15 mouse cellular contexts compared by ENCODE assay signal in genomic region chr12:72303624-72304346, GRCm38 (mm10).
A peak's percentile ranks its signal among the peaks of the same experiment; 100 is the strongest.
DNase-seq lines count a peak whose midpoint lies in the region; ATAC-seq and TF ChIP-seq lines count a peak whose summit lies in the region.
"Had no signal": no experiment of that assay in that cellular context is flagged by ENCODE, and none has a peak within 500 bp of the region (broad histone marks: within the 10 kb centered on the region; RNA-seq: fewer than 3 reads in every experiment).

No protein-coding gene starts in this region.

- no peak overlapping the region for H3K4me3 ChIP-seq in layer of hippocampus, adult 2 months
- peak overlapping the region; percentile 3; the same call in 1 of the 2 replicates for H3K4me3 ChIP-seq in limb, embryonic 10.5 days
- H3K4me3 ChIP-seq: liver, embryonic 13.5 days had no signal

- no peak for TF ChIP-seq CTCF in layer of hippocampus, adult 2 months (conservative IDR thresholded peaks at IDR 0.05)

- no peaks in the 10 kb centered on the region for H3K27me3 ChIP-seq in limb, embryonic 10.5 days (ENCODE audit: low read depth, poor library complexity, severe bottlenecking)
- H3K27me3 ChIP-seq: CH12.LX; liver, embryonic 13.5 days had no signal

- no peak for DNase-seq in layer of hippocampus, adult 2 months (ENCODE audit: low spot score in 2 of 2)
- DNase-seq in layer of hippocampus, adult 9-11 months, result no peak
- DNase-seq in ZHBTc4 (ENCODE audit: low read depth, low spot score), result peak; percentile 41
- no peak for DNase-seq in limb, embryonic 10.5 days (ENCODE audit: low spot score)
- no peak for DNase-seq in ovary, adult 18-20 months (ENCODE audit: low spot score)
- DNase-seq in MN1 (ENCODE audit: low spot score), result no peak
- DNase-seq: adrenal gland, postnatal 10 days; cerebellum, postnatal 36 days; gastrocnemius, postnatal 10 days; liver, embryonic 13.5 days; lung, postnatal 14 days; thymus, postnatal 36 days had no signal

- no peaks in the 10 kb centered on the region for H3K9me3 ChIP-seq in limb, embryonic 10.5 days (replicated peaks)
- H3K9me3 ChIP-seq: liver, embryonic 13.5 days had no signal

- H3K4me1 ChIP-seq in limb, embryonic 10.5 days, result peaks cover 14% of the 10 kb centered on the region
- H3K4me1 ChIP-seq: liver, embryonic 13.5 days had no signal

- no peaks in the 10 kb centered on the region for H3K36me3 ChIP-seq in limb, embryonic 10.5 days
- H3K36me3 ChIP-seq: liver, embryonic 13.5 days had no signal

- peak overlapping the region; percentile 69 for H3K27ac ChIP-seq in layer of hippocampus, adult 2 months
- no peak overlapping the region; the same call in 1 of the 2 replicates for H3K27ac ChIP-seq in limb, embryonic 10.5 days
- H3K27ac ChIP-seq: liver, embryonic 13.5 days had no signal

- WGBS in limb, embryonic 10.5 days, result 66% methylated on average over 37 of the region's 37 CpGs

- ATAC-seq in erythroid progenitor cell, adult 5-6 weeks (replicated peaks; ENCODE audit: low FRiP score, poor library complexity, severe bottlenecking), result 0 out of 2 replicates have a peak, but pooled peaks have one; percentile 30
- ATAC-seq: intestine, postnatal 0 days had no signal
